Mouse (Mus musculus): ENCODE measurements around the gene Agrn. TPM values are rescaled to one million over a fixed set of nuclear protein-coding genes. Genes with fewer than 3 reads are reported as not detected.

The Agrn gene
- polyA plus RNA-seq, 1 experiment = 37.5 TPM

- H3K27ac ChIP-seq (ENCODE audit: control insufficient read depth, insufficient read depth, low read depth, low read length, poor library complexity) = no peak overlapping the region
- no peak overlapping the region for H3K4me3 ChIP-seq (replicated peaks; ENCODE audit: control insufficient read depth, low read depth, low read length)
- no peak for TF ChIP-seq POLR2A (IDR thresholded peaks at IDR 0.05; ENCODE audit: borderline replicate concordance, control insufficient read depth, low read depth, low read length)
- no peak for TF ChIP-seq CTCF (IDR thresholded peaks at IDR 0.05; ENCODE audit: control insufficient read depth, insufficient read depth, low read length)
- H3K4me1 ChIP-seq (ENCODE audit: control insufficient read depth, insufficient read depth, low read length) = no peaks in the 10 kb centered on the region; the same call in 1 of the 2 replicates
- 70% methylated on average over 18 of the region's 18 CpGs for WGBS
Measured at GRCm38 (mm10) chr4:156227752-156228392, 30.6 kb upstream of the Agrn start.

- H3K27ac ChIP-seq (ENCODE audit: control insufficient read depth, insufficient read depth, low read depth, low read length, poor library complexity) = no peak overlapping the region
- TF ChIP-seq CTCF (IDR thresholded peaks at IDR 0.05; ENCODE audit: control insufficient read depth, insufficient read depth, low read length) (no peak), POLR2A (IDR thresholded peaks at IDR 0.05; ENCODE audit: borderline replicate concordance, control insufficient read depth, low read depth, low read length) (no peak)
- H3K4me1 ChIP-seq (ENCODE audit: control insufficient read depth, insufficient read depth, low read length) = no peaks in the 10 kb centered on the region; the same call in 1 of the 2 replicates
- no peak overlapping the region for H3K4me3 ChIP-seq (replicated peaks; ENCODE audit: control insufficient read depth, low read depth, low read length)
- 81% methylated on average over 2 of the region's 2 CpGs for WGBS
Measured at GRCm38 (mm10) chr4:156224276-156224675, 27.0 kb upstream of the Agrn start.

DNA sequence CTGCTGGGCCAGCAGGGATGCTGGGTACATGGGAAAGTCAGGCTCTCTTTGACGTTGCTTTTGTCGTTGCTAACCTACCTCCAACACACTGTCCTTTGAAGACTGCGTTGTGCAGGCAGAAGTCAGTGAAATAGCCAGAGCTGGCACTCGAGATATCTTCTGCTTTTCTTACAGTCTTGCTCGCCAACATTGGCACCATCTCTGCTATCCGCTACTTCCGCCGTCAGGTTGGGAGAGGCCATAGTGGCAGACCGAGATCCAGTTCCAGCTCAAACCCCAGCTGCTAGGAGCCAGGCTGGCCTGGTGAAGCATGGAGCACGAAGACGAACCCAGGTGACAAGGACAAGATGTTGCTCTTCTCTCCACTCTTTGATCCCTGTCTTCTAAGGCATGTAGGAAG, 22.6 kb upstream of the Agrn start:
- TF ChIP-seq POLR2A (IDR thresholded peaks at IDR 0.05; ENCODE audit: borderline replicate concordance, control insufficient read depth, low read depth, low read length) (no peak), CTCF (IDR thresholded peaks at IDR 0.05; ENCODE audit: control insufficient read depth, insufficient read depth, low read length) (no peak)
- 77% methylated on average over 11 of the region's 11 CpGs for WGBS
- Histone ChIP-seq H3K4me3 (replicated peaks; ENCODE audit: control insufficient read depth, low read depth, low read length) (no peak overlapping the region), H3K4me1 (ENCODE audit: control insufficient read depth, insufficient read depth, low read length) (no peaks in the 10 kb centered on the region), H3K27ac (ENCODE audit: control insufficient read depth, insufficient read depth, low read depth, low read length, poor library complexity) (no peak overlapping the region)

DNA sequence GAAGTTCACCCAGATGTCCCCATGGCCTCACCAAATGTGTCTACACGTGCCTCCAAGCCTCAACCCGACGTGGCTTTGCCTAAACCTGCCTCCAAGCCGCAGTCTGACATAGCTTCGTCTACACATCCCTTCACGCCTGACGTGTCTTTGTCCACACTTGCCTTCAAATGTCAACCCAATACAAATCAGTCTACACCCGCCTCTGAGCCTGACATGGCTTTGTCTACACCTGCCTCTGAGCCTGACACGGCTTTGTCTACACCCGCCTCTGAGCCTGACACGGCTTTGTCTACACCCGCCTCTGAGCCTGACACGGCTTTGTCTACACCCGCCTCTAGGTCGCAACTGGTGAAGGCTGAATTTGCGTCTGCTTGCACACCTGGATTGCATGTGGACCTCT, 20.6 kb upstream of the Agrn start:
- H3K4me3 ChIP-seq (replicated peaks; ENCODE audit: control insufficient read depth, low read depth, low read length) = no peak overlapping the region
- TF ChIP-seq POLR2A (IDR thresholded peaks at IDR 0.05; ENCODE audit: borderline replicate concordance, control insufficient read depth, low read depth, low read length) (no peak), CTCF (IDR thresholded peaks at IDR 0.05; ENCODE audit: control insufficient read depth, insufficient read depth, low read length) (no peak)
- H3K27ac ChIP-seq (ENCODE audit: control insufficient read depth, insufficient read depth, low read depth, low read length, poor library complexity) = no peak overlapping the region
- 85% methylated on average over 16 of the region's 16 CpGs for WGBS
- H3K4me1 ChIP-seq (ENCODE audit: control insufficient read depth, insufficient read depth, low read length) = no peaks in the 10 kb centered on the region

GRCm38 (mm10) chr4:156217022-156217669, 19.9 kb upstream of the Agrn start:
- Histone ChIP-seq H3K4me1 (ENCODE audit: control insufficient read depth, insufficient read depth, low read length) (no peaks in the 10 kb centered on the region), H3K4me3 (replicated peaks; ENCODE audit: control insufficient read depth, low read depth, low read length) (no peak overlapping the region), H3K27ac (ENCODE audit: control insufficient read depth, insufficient read depth, low read depth, low read length, poor library complexity) (no peak overlapping the region)
- 79% methylated on average over 16 of the region's 16 CpGs for WGBS
- no peak for TF ChIP-seq CTCF (IDR thresholded peaks at IDR 0.05; ENCODE audit: control insufficient read depth, insufficient read depth, low read length)
- TF ChIP-seq POLR2A (IDR thresholded peaks at IDR 0.05; ENCODE audit: borderline replicate concordance, control insufficient read depth, low read depth, low read length) = no peak

GRCm38 (mm10) chr4:156216196-156216595, 18.9 kb upstream of the Agrn start:
- Histone ChIP-seq H3K4me3 (replicated peaks; ENCODE audit: control insufficient read depth, low read depth, low read length) (no peak overlapping the region), H3K27ac (ENCODE audit: control insufficient read depth, insufficient read depth, low read depth, low read length, poor library complexity) (no peak overlapping the region), H3K4me1 (ENCODE audit: control insufficient read depth, insufficient read depth, low read length) (no peaks in the 10 kb centered on the region)
- TF ChIP-seq CTCF (IDR thresholded peaks at IDR 0.05; ENCODE audit: control insufficient read depth, insufficient read depth, low read length) (no peak), POLR2A (IDR thresholded peaks at IDR 0.05; ENCODE audit: borderline replicate concordance, control insufficient read depth, low read depth, low read length) (no peak)
- 81% methylated on average over 2 of the region's 2 CpGs for WGBS

GRCm38 (mm10) chr4:156215649-156216048, 18.4 kb upstream of the Agrn start, which contains the start of gene Perm1:
Gene Perm1, plus strand, starts transcription at chr4:156215868.
- 56% methylated on average over 4 of the region's 4 CpGs for WGBS
- no peaks in the 10 kb centered on the region; the same call in 1 of the 2 replicates for H3K4me1 ChIP-seq (ENCODE audit: control insufficient read depth, insufficient read depth, low read length)
- no peak within 1 kb of the TSS for H3K27ac ChIP-seq (ENCODE audit: control insufficient read depth, insufficient read depth, low read depth, low read length, poor library complexity)
- TF ChIP-seq POLR2A (IDR thresholded peaks at IDR 0.05; ENCODE audit: borderline replicate concordance, control insufficient read depth, low read depth, low read length) (no peak), CTCF (IDR thresholded peaks at IDR 0.05; ENCODE audit: control insufficient read depth, insufficient read depth, low read length) (no peak)
- no peak within 1 kb of the TSS for H3K4me3 ChIP-seq (replicated peaks; ENCODE audit: control insufficient read depth, low read depth, low read length)

DNA sequence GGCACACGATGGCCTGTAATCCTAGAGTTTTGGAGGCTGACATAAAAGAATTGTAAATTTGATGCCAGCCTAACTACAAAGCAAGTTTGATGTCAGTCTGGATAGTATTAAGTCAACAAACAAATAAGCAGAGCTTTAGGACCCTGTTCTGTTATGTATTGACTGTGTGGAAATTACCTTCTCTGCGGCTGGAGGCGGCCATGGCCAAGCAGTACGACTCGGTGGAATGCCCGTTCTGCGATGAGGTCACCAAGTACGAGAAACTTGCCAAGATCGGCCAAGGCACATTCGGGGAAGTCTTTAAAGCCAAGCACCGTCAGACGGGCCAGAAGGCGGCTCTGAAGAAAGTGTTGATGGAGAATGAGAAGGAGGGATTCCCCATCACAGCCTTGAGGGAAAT, 15.8 kb upstream of the Agrn start:
- 92% methylated on average over 13 of the region's 13 CpGs for WGBS
- Histone ChIP-seq H3K27ac (ENCODE audit: control insufficient read depth, insufficient read depth, low read depth, low read length, poor library complexity) (no peak overlapping the region), H3K4me3 (replicated peaks; ENCODE audit: control insufficient read depth, low read depth, low read length) (no peak overlapping the region), H3K4me1 (ENCODE audit: control insufficient read depth, insufficient read depth, low read length) (no peaks in the 10 kb centered on the region; the same call in 1 of the 2 replicates)
- TF ChIP-seq POLR2A (IDR thresholded peaks at IDR 0.05; ENCODE audit: borderline replicate concordance, control insufficient read depth, low read depth, low read length) (no peak), CTCF (IDR thresholded peaks at IDR 0.05; ENCODE audit: control insufficient read depth, insufficient read depth, low read length) (no peak)
